Mouse (Mus musculus) midbrain, embryonic 11.5 days (tissue): ENCODE measurements around the gene Fbxo30. TPM values are rescaled to one million over a fixed set of nuclear protein-coding genes. Genes with fewer than 3 reads are reported as not detected.

Experiments used
- polyA plus RNA-seq: library from polyadenylated mRNA; unstranded; fragments of >200 nt; fragmentation: Nextera tagmentation; extraction: Ambion mirVana; gene quantifications from 2 replicates; pipeline ENCODE4 v1.2.1, GENCODE M21; 2014

Gene Fbxo30
- polyA plus RNA-seq, 1 experiment from 2014 or later = 40.9 TPM

Other genes starting within 250 kb of the Fbxo30 start
- gene Grm1, start 199.0 kb upstream of the Fbxo30 start, polyA plus RNA-seq = 0.03 and 0.36 TPM in 2 replicates
- 26.7 and 29.8 TPM in 2 replicates for gene Shprh, start 131.9 kb upstream of the Fbxo30 start, polyA plus RNA-seq
- gene Epm2a, start 62.1 kb downstream of the Fbxo30 start, polyA plus RNA-seq = 0.30 and 0.70 TPM in 2 replicates